Mouse (Mus musculus): ENCODE measurements at regions not wholly inside any gene's neighbourhood (a gene's known extent, or its start where the extent isn't known, plus 50 kb on each side); places are given as distances from the start of the nearest gene placed in this dataset.

GRCm38 (mm10) chr13:102072366-102072765 lies 304.3 kb upstream of the Pik3r1 start:
- TF ChIP-seq CTCF (conservative IDR thresholded peaks at IDR 0.05; ENCODE audit: low read length) (no peak), POU5F1 (IDR thresholded peaks at IDR 0.05; ENCODE audit: borderline replicate concordance, low read length) (no peak)

Data from E14TG2a.4 (cell line).